Mouse (Mus musculus) liver, postnatal 0 days (tissue): ENCODE measurements around the gene Slc17a5. TPM values are rescaled to one million over a fixed set of nuclear protein-coding genes. Genes with fewer than 3 reads are reported as not detected.
A peak's percentile ranks its signal among the peaks of the same experiment; 100 is the strongest.
"Not testable (repeated sequence)": the region's sequence is repeated elsewhere in the genome, so short reads cannot be mapped to it uniquely, and the experiment has no call there.

Source experiments
- ATAC-seq: fragments of 200-750 bp; cut with Nextera tagmentation; 2 replicates; pipeline ENCODE4 v1.8.0; 2017; ENCODE audit warnings: mild to moderate bottlenecking, moderate library complexity
- DNase-seq: peaks from one replicate; pipeline ENCODE4 v3.0.0-alpha.2; 2016
- H3K27ac ChIP-seq: fragments of 300-500 bp; sonication (generic); 2 replicates; pipeline ENCODE4 v1.5.1; 2014; ENCODE audit warnings: antibody characterized with exemption, moderate library complexity, mild to moderate bottlenecking, low read depth
- H3K27me3 ChIP-seq: fragments of 300-500 bp; sonication (generic); 2 replicates; pipeline ENCODE4 v1.6.1; 2014; ENCODE audit warnings: low read length, control low read depth, mixed read lengths; ENCODE audit not compliant: insufficient read depth
- H3K36me3 ChIP-seq: fragments of 300-500 bp; sonication (generic); replicated peaks from 2 replicates; pipeline ENCODE4 v1.6.1; 2014; ENCODE audit warnings: mild to moderate bottlenecking, control low read depth, low read length, moderate library complexity, mixed read lengths; ENCODE audit not compliant: insufficient read depth
- H3K4me1 ChIP-seq: fragments of 300-500 bp; sonication (generic); 2 replicates; pipeline ENCODE4 v1.6.1; 2014; ENCODE audit warnings: antibody characterized with exemption, mild to moderate bottlenecking, control low read depth; ENCODE audit not compliant: insufficient read depth
- H3K4me2 ChIP-seq: fragments of 300-500 bp; sonication (generic); 2 replicates; pipeline ENCODE4 v1.6.1; 2014; ENCODE audit warnings: low read depth, mild to moderate bottlenecking, low read length, moderate library complexity, mixed read lengths
- H3K4me3 ChIP-seq: fragments of 300-500 bp; sonication (generic); 2 replicates; pipeline ENCODE4 v1.5.1; 2014; ENCODE audit warnings: low read depth, low read length
- H3K9ac ChIP-seq: fragments of 300-500 bp; sonication (generic); replicated peaks from 2 replicates; pipeline ENCODE4 v1.6.1; 2014; ENCODE audit warnings: mild to moderate bottlenecking, moderate library complexity
- H3K9me3 ChIP-seq: fragments of 300-500 bp; sonication (generic); 2 replicates; pipeline ENCODE4 v1.6.1; 2016; ENCODE audit warnings: mild to moderate bottlenecking, control low read depth, low read length, mixed read lengths
- CTCF ChIP-seq: sonication (generic); IDR thresholded peaks from 2 replicates; pipeline ENCODE4 v1.5.1; 2016; ENCODE audit warnings: antibody characterized with exemption, low read depth
- EP300 ChIP-seq: IDR thresholded peaks from 2 replicates; pipeline ENCODE4 v1.6.1; 2016; ENCODE audit warnings: antibody characterized with exemption, low read depth, mild to moderate bottlenecking
- WGBS: fragments of 180-500 bp; shearing (Covaris S2); extraction: QIAGEN DNeasy Blood & Tissue Kit; methylation state at CpG from one replicate; pipeline ENCODE4 v1.1.7; 2014; ENCODE audit not compliant: insufficient replicate concordance; 5-methylcytosine and 5-hydroxymethylcytosine counted together
- polyA plus RNA-seq: library from polyadenylated mRNA; unstranded; fragments of >200 nt; fragmentation: Nextera tagmentation; extraction: Ambion mirVana; gene quantifications from 2 replicates; pipeline ENCODE4 v1.2.1, GENCODE M21; 2015

Slc17a5 gene
- polyA plus RNA-seq, 1 experiment from 2014 or later: 6.2 TPM

GRCm38 (mm10) chr9:78526206-78526605, 61.6 kb downstream of the Slc17a5 start:
- Histone ChIP-seq H3K4me1 (peaks cover 15% of the 10 kb centered on the region), H3K27me3 (no peaks in the 10 kb centered on the region), H3K4me3 (no peak overlapping the region), H3K9me3 (no peaks in the 10 kb centered on the region), H3K9ac (no peak overlapping the region), H3K27ac (no peak overlapping the region), H3K36me3 (no peaks in the 10 kb centered on the region), H3K4me2 (no peak overlapping the region)
- no peak for DNase-seq
- 60% methylated on average over 2 of the region's 2 CpGs for whole genome bisulfite sequencing
- ATAC-seq: no peak
- no peak for TF ChIP-seq CTCF
- TF ChIP-seq EP300: no peak

- H3K9me3 ChIP-seq: no peaks in the 10 kb centered on the region
- DNase-seq (no peak), ATAC-seq (no peak)
- no peak overlapping the region for H3K4me3 ChIP-seq
- H3K9ac ChIP-seq: no peak overlapping the region
- TF ChIP-seq CTCF (no peak), EP300 (no peak)
- H3K4me2 ChIP-seq: no peak overlapping the region
- 91% methylated on average over 17 of the region's 17 CpGs for WGBS
- H3K27me3 ChIP-seq: no peaks in the 10 kb centered on the region
- H3K27ac ChIP-seq: no peak overlapping the region
- H3K4me1 ChIP-seq: peaks cover 19% of the 10 kb centered on the region
- no peaks in the 10 kb centered on the region for H3K36me3 ChIP-seq
Measured at GRCm38 (mm10) chr9:78525451-78526135, 62.2 kb downstream of the Slc17a5 start.

GRCm38 (mm10) chr9:78521689-78522088, 66.2 kb downstream of the Slc17a5 start:
- H3K4me1 ChIP-seq: peaks cover 21% of the 10 kb centered on the region
- H3K27ac ChIP-seq: peak overlapping the region; percentile 90
- peak overlapping the region; percentile 89 for H3K4me2 ChIP-seq
- peak overlapping the region; percentile 32 for H3K9ac ChIP-seq
- no peaks in the 10 kb centered on the region for H3K36me3 ChIP-seq
- no peaks in the 10 kb centered on the region for H3K27me3 ChIP-seq
- peak; percentile 51 for DNase-seq
- WGBS: 11% methylated on average over 14 of the region's 14 CpGs
- peak overlapping the region; percentile 46 for H3K4me3 ChIP-seq
- TF ChIP-seq CTCF: peak; percentile 71
- no peak for TF ChIP-seq EP300
- ATAC-seq: peak; percentile 29; the same call in 1 of the 2 replicates
- H3K9me3 ChIP-seq: no peaks in the 10 kb centered on the region

GRCm38 (mm10) chr9:78520780-78521601, 66.8 kb downstream of the Slc17a5 start:
- DNase-seq: peak; percentile 79
- WGBS: 7% methylated on average over 40 of the region's 40 CpGs
- H3K4me1 ChIP-seq: peaks cover 19% of the 10 kb centered on the region
- ATAC-seq: peak; percentile 84
- TF ChIP-seq EP300: no peak
- TF ChIP-seq CTCF: no peak
- H3K9ac ChIP-seq: peak overlapping the region; percentile 32
- peak overlapping the region; percentile 89 for H3K4me2 ChIP-seq
- H3K36me3 ChIP-seq: no peaks in the 10 kb centered on the region
- no peaks in the 10 kb centered on the region for H3K9me3 ChIP-seq
- H3K27ac ChIP-seq: peak overlapping the region; percentile 90
- peak overlapping the region; percentile 46 for H3K4me3 ChIP-seq
- H3K27me3 ChIP-seq: no peaks in the 10 kb centered on the region

GRCm38 (mm10) chr9:78520127-78520779, 67.6 kb downstream of the Slc17a5 start:
- peak; percentile 85 for ATAC-seq
- WGBS: 23% methylated on average over 15 of the region's 15 CpGs
- no peaks in the 10 kb centered on the region for H3K9me3 ChIP-seq
- DNase-seq: peak; percentile 56
- H3K4me2 ChIP-seq: peak overlapping the region; percentile 89
- peak overlapping the region; percentile 90 for H3K27ac ChIP-seq
- no peaks in the 10 kb centered on the region for H3K36me3 ChIP-seq
- TF ChIP-seq EP300: no peak
- no peak for TF ChIP-seq CTCF
- peak overlapping the region; percentile 32 for H3K9ac ChIP-seq
- H3K4me3 ChIP-seq: peak overlapping the region; percentile 46
- H3K4me1 ChIP-seq: peaks cover 17% of the 10 kb centered on the region
- no peaks in the 10 kb centered on the region for H3K27me3 ChIP-seq

GRCm38 (mm10) chr9:78517237-78517636, 70.6 kb downstream of the Slc17a5 start:
- not testable (repeated sequence) for H3K4me2 ChIP-seq, H3K4me3 ChIP-seq, H3K36me3 ChIP-seq, DNase-seq, H3K27me3 ChIP-seq, ATAC-seq, H3K9me3 ChIP-seq, H3K27ac ChIP-seq, H3K9ac ChIP-seq
- H3K4me1 ChIP-seq: peaks cover 27% of the 10 kb centered on the region
- WGBS: 64% methylated on average over 3 of the region's 3 CpGs
